Mouse (Mus musculus) ES-Bruce4 (cell line): ENCODE results near the gene Fnbp1.

ENCODE experiments used
- CTCF ChIP-seq: IDR thresholded peaks from one replicate; pipeline ENCODE4 v1.8.1; 2011; ENCODE audit warnings: low read depth, low read length
- EP300 ChIP-seq: IDR thresholded peaks from 2 replicates; pipeline ENCODE4 v1.6.1; 2011; ENCODE audit warnings: low read depth, low read length; ENCODE audit not compliant: insufficient read depth

DNA sequence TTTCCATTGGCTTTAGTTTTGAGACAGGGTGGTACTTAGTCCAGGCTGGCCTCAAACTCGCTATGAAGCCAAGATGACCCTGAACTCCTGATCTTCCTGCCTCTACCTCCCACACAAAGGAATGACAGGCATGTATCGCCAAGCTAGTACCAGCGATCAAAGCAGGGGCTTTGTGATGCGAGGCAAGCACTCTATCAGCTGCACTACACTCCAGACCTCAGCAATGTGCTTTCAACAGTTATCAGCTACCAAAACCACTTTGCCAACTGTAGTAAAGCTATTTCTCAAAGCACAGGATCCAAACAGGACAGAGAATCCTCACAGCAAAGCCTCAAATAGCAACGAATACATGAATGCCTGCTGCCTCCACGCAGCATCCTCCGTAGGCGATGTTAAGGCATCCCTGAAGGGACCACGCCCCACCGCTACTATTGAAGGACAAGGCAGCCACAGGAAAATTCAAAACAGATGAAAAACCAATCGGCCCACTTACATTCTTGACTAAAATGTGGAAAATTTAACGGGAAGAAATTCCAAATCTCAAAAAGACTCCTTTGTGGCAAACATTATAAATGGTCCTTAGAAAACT lies 31.8 kb downstream of the Fnbp1 start:
- TF ChIP-seq CTCF = no peak
- TF ChIP-seq EP300 = 0 out of 2 replicates have a peak, but pooled peaks have one; percentile 26
